Mouse (Mus musculus): Measurements from ENCODE around the gene V1rd19. TPM values are rescaled to one million over a fixed set of nuclear protein-coding genes. Genes with fewer than 3 reads are reported as not detected.

Gene V1rd19
- not detected in 2 replicates for polyA plus RNA-seq (2012; ENCODE audit: low replicate concordance)

GRCm38 (mm10) chr7:24001391-24001790, at the start of gene V1rd19:
V1rd19 (plus strand) TSS chr7:24001691.

GRCm38 (mm10) chr7:23974315-23974714, 27.2 kb upstream of the V1rd19 start, which contains the start of gene Vmn1r181:
Vmn1r181 (plus strand) TSS chr7:23974615.

GRCm38 (mm10) chr7:24052660-24053304, 51.3 kb downstream of the V1rd19 start, which contains the start of gene Vmn1r183:
Vmn1r183 (plus strand) TSS chr7:24053254.

Other genes starting within 250 kb of the V1rd19 start
- not detected in 2 replicates for gene Vmn1r174, start 249.4 kb upstream of the V1rd19 start, polyA plus RNA-seq (2012; ENCODE audit: low replicate concordance)
- not detected in 2 replicates for gene Vmn1r175, start 191.0 kb upstream of the V1rd19 start, polyA plus RNA-seq (2012; ENCODE audit: low replicate concordance)
- not detected in 2 replicates for gene Vmn1r176, start 164.3 kb upstream of the V1rd19 start, polyA plus RNA-seq (2012; ENCODE audit: low replicate concordance)
- not detected in 2 replicates for gene Vmn1r177, start 135.2 kb upstream of the V1rd19 start, polyA plus RNA-seq (2012; ENCODE audit: low replicate concordance)
- gene Vmn1r178, start 109.7 kb upstream of the V1rd19 start, polyA plus RNA-seq (2012; ENCODE audit: low replicate concordance), result not detected in 2 replicates
- not detected in 2 replicates for gene Vmn1r179, start 74.7 kb upstream of the V1rd19 start, polyA plus RNA-seq (2012; ENCODE audit: low replicate concordance)
- gene Vmn1r180, start 51.1 kb upstream of the V1rd19 start, polyA plus RNA-seq (2012; ENCODE audit: low replicate concordance), result not detected in 2 replicates
- not detected in 2 replicates for gene Vmn1r181, start 27.1 kb upstream of the V1rd19 start, polyA plus RNA-seq (2012; ENCODE audit: low replicate concordance)
- gene Vmn1r183, start 51.6 kb downstream of the V1rd19 start, polyA plus RNA-seq (2012; ENCODE audit: low replicate concordance), result 0.02 TPM in 1 of 2 replicates, not detected in the other
- gene Zfp180, start 80.2 kb downstream of the V1rd19 start, polyA plus RNA-seq (2012; ENCODE audit: low replicate concordance), result 7.8 and 16.9 TPM in 2 replicates
- 0.11 and 0.33 TPM in 2 replicates for gene Zfp112, start 110.6 kb downstream of the V1rd19 start, polyA plus RNA-seq (2012; ENCODE audit: low replicate concordance)
- gene Zfp235, start 132.5 kb downstream of the V1rd19 start, polyA plus RNA-seq (2012; ENCODE audit: low replicate concordance), result 0.20 and 0.44 TPM in 2 replicates
- 0.41 TPM in 1 of 2 replicates, not detected in the other for gene Zfp114, start 173.4 kb downstream of the V1rd19 start, polyA plus RNA-seq (2012; ENCODE audit: low replicate concordance)
- not detected in 2 replicates for gene Zfp111, start 209.8 kb downstream of the V1rd19 start, polyA plus RNA-seq (2012; ENCODE audit: low replicate concordance)
- gene Zfp109, start 235.9 kb downstream of the V1rd19 start, polyA plus RNA-seq (2012; ENCODE audit: low replicate concordance), result 0.56 TPM in 1 of 2 replicates, not detected in the other